Mouse (Mus musculus): ENCODE results near the gene Slc1a1.

DNA sequence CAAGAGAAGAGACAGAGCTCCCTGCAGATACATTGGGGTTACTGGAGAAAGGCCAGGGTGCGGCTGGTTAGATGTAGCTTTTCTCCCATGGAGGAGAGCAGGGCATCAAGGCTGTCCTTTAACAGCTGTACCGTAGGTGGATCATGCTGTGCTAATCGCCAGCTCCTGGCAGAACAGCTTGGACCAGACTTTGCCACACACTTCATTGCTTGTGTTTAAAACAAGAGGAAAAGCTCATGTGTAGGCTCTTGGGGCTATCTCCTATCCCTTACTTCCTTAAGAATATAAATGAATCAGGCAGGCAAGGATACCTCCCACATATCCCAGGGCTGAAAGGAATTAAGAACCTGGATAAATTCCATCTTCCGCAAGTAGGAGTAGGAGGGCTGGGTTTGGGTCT lies 68.0 kb downstream of the Slc1a1 start:
- TF ChIP-seq CTCF (IDR thresholded peaks at IDR 0.05; ENCODE audit: extremely low read depth, insufficient read depth, insufficient read length, insufficient replicate concordance) (no peak), POLR2A (IDR thresholded peaks at IDR 0.05; ENCODE audit: low read depth, low read length) (no peak)
